Mouse (Mus musculus) lung, embryonic 14.5 days (tissue): ENCODE data around the gene Cdk9. TPM values are rescaled to one million over a fixed set of nuclear protein-coding genes. Genes with fewer than 3 reads are reported as not detected.

Source experiments
- ATAC-seq: fragments of 200-750 bp; cut with Nextera tagmentation; 2 replicates; pipeline ENCODE4 v1.8.0; 2017; ENCODE audit warnings: mild to moderate bottlenecking, moderate TSS enrichment, moderate library complexity; ENCODE audit not compliant: insufficient read depth
- DNase-seq: peaks from one replicate; pipeline ENCODE4 v3.0.0-alpha.2; 2015
- H3K27ac ChIP-seq: fragments of 300-500 bp; sonication (generic); 2 replicates; pipeline ENCODE4 v1.5.1; 2014; ENCODE audit warnings: low read depth, mild to moderate bottlenecking, moderate library complexity
- H3K27me3 ChIP-seq: fragments of 300-500 bp; sonication (generic); 2 replicates; pipeline ENCODE4 v1.6.1; 2014; ENCODE audit warnings: low read length, control low read depth; ENCODE audit not compliant: insufficient read depth
- H3K36me3 ChIP-seq: fragments of 300-500 bp; sonication (generic); 2 replicates; pipeline ENCODE4 v1.6.1; 2014; ENCODE audit warnings: control low read depth; ENCODE audit not compliant: insufficient read depth
- H3K4me1 ChIP-seq: fragments of 300-500 bp; sonication (generic); 2 replicates; pipeline ENCODE4 v1.6.1; 2014; ENCODE audit warnings: antibody characterized with exemption, control low read depth; ENCODE audit not compliant: insufficient read depth
- H3K4me2 ChIP-seq: fragments of 300-500 bp; sonication (generic); 2 replicates; pipeline ENCODE4 v1.6.1; 2014; ENCODE audit warnings: mild to moderate bottlenecking
- H3K4me3 ChIP-seq: fragments of 300-500 bp; sonication (generic); 2 replicates; pipeline ENCODE4 v1.5.1; 2014; ENCODE audit warnings: low read depth, low read length
- H3K9ac ChIP-seq: fragments of 300-500 bp; sonication (generic); 2 replicates; pipeline ENCODE4 v1.6.1; 2014
- H3K9me3 ChIP-seq: fragments of 300-500 bp; sonication (generic); 2 replicates; pipeline ENCODE4 v1.6.1; 2016; ENCODE audit warnings: low read depth, low read length, control low read depth
- CTCF ChIP-seq: IDR thresholded peaks from 2 replicates; pipeline ENCODE4 v1.5.1; 2016; ENCODE audit warnings: antibody characterized with exemption, low read depth
- WGBS: fragments of 180-500 bp; shearing (Covaris S2); extraction: QIAGEN DNeasy Blood & Tissue Kit; methylation state at CpG from one replicate; pipeline ENCODE4 v1.1.7; 2014; 5-methylcytosine and 5-hydroxymethylcytosine counted together
- microRNA counts: library from miRNA; unstranded; fragments of <30 nt; microRNA quantifications from one replicate; lab custom pipeline; 2016
- microRNA-seq: library from miRNA; unstranded; fragments of <30 nt; microRNA quantifications from one replicate; pipeline ENCODE4, GENCODE M21; 2016; ENCODE audit warnings: borderline number of aligned reads
- polyA plus RNA-seq: library from polyadenylated mRNA; unstranded; fragments of >200 nt; fragmentation: Nextera tagmentation; extraction: Ambion mirVana; gene quantifications from 2 replicates; pipeline ENCODE4 v1.2.1, GENCODE M21; 2014

Gene Cdk9
- polyA plus RNA-seq, 1 experiment from 2014 or later = 81.7 TPM

DNA sequence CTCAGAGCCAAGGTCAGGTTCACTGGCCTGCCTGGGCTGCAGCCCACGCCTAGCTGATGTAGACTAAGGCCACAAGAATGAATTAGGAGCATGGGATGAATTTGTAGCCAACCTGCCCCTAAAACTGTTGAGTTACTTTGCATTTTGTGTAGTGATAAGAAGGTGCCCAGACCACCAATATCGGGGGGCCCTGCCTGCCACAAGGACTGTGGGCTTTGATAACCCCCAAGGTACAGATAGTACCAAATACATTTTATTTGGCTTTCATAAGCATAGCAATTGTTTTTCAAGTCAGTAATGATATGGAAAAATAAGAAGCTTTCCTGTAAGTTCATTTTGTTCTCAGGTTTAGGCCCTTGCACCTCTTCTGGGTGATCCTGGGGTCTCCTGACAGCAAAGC, 54.0 kb downstream of the Cdk9 start:
- Histone ChIP-seq H3K4me1 (peaks cover 16% of the 10 kb centered on the region; the same call in 1 of the 2 replicates), H3K27ac (no peak overlapping the region)

DNA sequence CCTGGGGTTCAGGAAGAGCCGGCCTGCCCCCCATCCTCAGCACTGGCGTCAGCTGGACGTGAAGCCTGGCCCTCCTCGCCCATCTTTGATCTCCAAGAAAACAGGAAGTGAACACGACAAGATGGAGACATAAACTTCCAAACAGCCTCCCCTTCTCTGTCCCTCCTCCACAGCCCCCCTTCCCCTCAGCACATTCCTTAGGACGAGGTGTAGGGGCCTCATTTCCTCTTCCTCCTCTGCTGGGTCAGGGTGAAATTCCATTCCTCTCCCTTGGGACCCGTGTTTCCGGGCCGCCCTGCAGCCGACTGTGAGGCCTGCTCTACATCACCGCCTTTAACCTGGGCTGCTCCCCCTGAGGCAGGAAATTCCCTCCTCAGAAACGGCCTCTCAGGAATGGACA, 57.0 kb downstream of the Cdk9 start:
- H3K9me3 ChIP-seq = no peaks in the 10 kb centered on the region
- peaks cover 22% of the 10 kb centered on the region; the same call in 1 of the 2 replicates for H3K4me1 ChIP-seq
- 26% methylated on average over 12 of the region's 12 CpGs for WGBS
- no peak overlapping the region for H3K4me3 ChIP-seq
- no peak overlapping the region for H3K9ac ChIP-seq
- no peaks in the 10 kb centered on the region for H3K27me3 ChIP-seq
- peak overlapping the region; percentile 80 for H3K27ac ChIP-seq
- no peak for TF ChIP-seq CTCF
- DNase-seq = peak; percentile 66
- no peak overlapping the region for H3K4me2 ChIP-seq
- peak; percentile 75 for ATAC-seq
- H3K36me3 ChIP-seq = peaks cover 21% of the 10 kb centered on the region

More for the DNA sequence above, 54.0 kb downstream of the Cdk9 start:
- Histone ChIP-seq H3K27me3 (no peaks in the 10 kb centered on the region), H3K4me2 (no peak overlapping the region), H3K36me3 (peaks cover 22% of the 10 kb centered on the region), H3K9me3 (no peaks in the 10 kb centered on the region), H3K9ac (no peak overlapping the region), H3K4me3 (no peak overlapping the region)
- no peak for TF ChIP-seq CTCF
- ATAC-seq (no peak), DNase-seq (no peak)
- 80% methylated on average over 2 of the region's 2 CpGs for WGBS

MicroRNA genes within 50 kb of the gene (microRNA counts, 519-probe panel; counts per million panel counts)
- microRNA mmu-miR-2861 (lab: Ali Mortazavi, UCI) = 1,432 counts per million, percentile 8 among the panel's probes with 10 or more counts

Small RNAs within 50 kb of the gene (microRNA-seq; reads per million reads assigned to microRNA genes)
- not detected for gene Gm47291
- gene Mir2861 = not detected
- not detected for gene Mir3960
- not detected for gene Mir8093

Other genes with a start within 250 kb of the Cdk9 start
- gene Fam102a, start 177.7 kb downstream of the Cdk9 start, polyA plus RNA-seq = 18.4 and 19.9 TPM in 2 replicates
- gene Dpm2, start 142.2 kb downstream of the Cdk9 start, polyA plus RNA-seq = 94.9 and 98.5 TPM in 2 replicates
- 0.50 and 0.70 TPM in 2 replicates for gene Pip5kl1, start 138.3 kb downstream of the Cdk9 start, polyA plus RNA-seq
- gene 9430097D07Rik, start 137.4 kb downstream of the Cdk9 start, polyA plus RNA-seq = 0.20 TPM in 1 of 2 replicates, not detected in the other
- 22.0 and 23.8 TPM in 2 replicates for gene St6galnac4, start 126.0 kb downstream of the Cdk9 start, polyA plus RNA-seq
- gene St6galnac6, start 113.4 kb downstream of the Cdk9 start, polyA plus RNA-seq = 8.3 and 11.1 TPM in 2 replicates
- gene Ak1, start 91.3 kb downstream of the Cdk9 start, polyA plus RNA-seq = 34.3 and 35.8 TPM in 2 replicates
- gene Eng, start 66.5 kb downstream of the Cdk9 start, polyA plus RNA-seq = 91.1 and 98.5 TPM in 2 replicates
- 28.4 and 32.7 TPM in 2 replicates for gene Fpgs, start 8.9 kb downstream of the Cdk9 start, polyA plus RNA-seq
- 37.6 and 38.8 TPM in 2 replicates for gene Sh2d3c, start 8.0 kb upstream of the Cdk9 start, polyA plus RNA-seq
- 0.20 TPM in 1 of 2 replicates, not detected in the other for gene 6330409D20Rik, start 27.9 kb upstream of the Cdk9 start, polyA plus RNA-seq
- gene Tor2a, start 44.2 kb upstream of the Cdk9 start, polyA plus RNA-seq = 66.2 and 71.0 TPM in 2 replicates
- 0.15 and 0.33 TPM in 2 replicates for gene Ttc16, start 62.6 kb upstream of the Cdk9 start, polyA plus RNA-seq
- gene Ptrh1, start 62.7 kb upstream of the Cdk9 start, polyA plus RNA-seq = 2.7 and 4.4 TPM in 2 replicates
- 0.11 and 0.33 TPM in 2 replicates for gene Cfap157, start 71.4 kb upstream of the Cdk9 start, polyA plus RNA-seq
- 20.7 and 22.2 TPM in 2 replicates for gene Stxbp1, start 134.2 kb upstream of the Cdk9 start, polyA plus RNA-seq
- 41.2 and 46.5 TPM in 2 replicates for gene Fam129b, start 163.0 kb upstream of the Cdk9 start, polyA plus RNA-seq
- gene Rpl12, start 248.5 kb upstream of the Cdk9 start, polyA plus RNA-seq = 235 and 256 TPM in 2 replicates
- 6.4 and 6.6 TPM in 2 replicates for gene Lrsam1, start 248.5 kb upstream of the Cdk9 start, polyA plus RNA-seq